Mouse (Mus musculus): ENCODE results near the gene Adam1b. TPM values are rescaled to one million over a fixed set of nuclear protein-coding genes. Genes with fewer than 3 reads are reported as not detected.

Gene Adam1b
- polyA plus RNA-seq, 1 experiment: not detected

GRCm38 (mm10) chr5:121454503-121454782, 48.8 kb downstream of the Adam1b start:
- no peak for DNase-seq (ENCODE audit: low read depth)

GRCm38 (mm10) chr5:121453743-121454502, 49.3 kb downstream of the Adam1b start:
- no peak for DNase-seq (ENCODE audit: low read depth)
- no peak for TF ChIP-seq POLR2A (IDR thresholded peaks at IDR 0.05; ENCODE audit: borderline replicate concordance, extremely low read depth, insufficient read depth, insufficient read length, poor library complexity, severe bottlenecking)
- no peak for TF ChIP-seq CTCF (IDR thresholded peaks at IDR 0.05; ENCODE audit: borderline replicate concordance, extremely low read depth, insufficient read depth, insufficient read length)

More at GRCm38 (mm10) chr5:121454503-121454782, 48.8 kb downstream of the Adam1b start:
- TF ChIP-seq CTCF (IDR thresholded peaks at IDR 0.05; ENCODE audit: borderline replicate concordance, extremely low read depth, insufficient read depth, insufficient read length): no peak
- TF ChIP-seq POLR2A (IDR thresholded peaks at IDR 0.05; ENCODE audit: borderline replicate concordance, extremely low read depth, insufficient read depth, insufficient read length, poor library complexity, severe bottlenecking): no peak

- no peak for DNase-seq (ENCODE audit: low read depth)
- TF ChIP-seq POLR2A (IDR thresholded peaks at IDR 0.05; ENCODE audit: borderline replicate concordance, extremely low read depth, insufficient read depth, insufficient read length, poor library complexity, severe bottlenecking) (no peak), CTCF (IDR thresholded peaks at IDR 0.05; ENCODE audit: borderline replicate concordance, extremely low read depth, insufficient read depth, insufficient read length) (no peak)
Observed at GRCm38 (mm10) chr5:121452906-121453305, 50.3 kb downstream of the Adam1b start.

- peak; percentile 98 for DNase-seq (ENCODE audit: low read depth)
- TF ChIP-seq CTCF (IDR thresholded peaks at IDR 0.05; ENCODE audit: borderline replicate concordance, extremely low read depth, insufficient read depth, insufficient read length) (no peak), POLR2A (IDR thresholded peaks at IDR 0.05; ENCODE audit: borderline replicate concordance, extremely low read depth, insufficient read depth, insufficient read length, poor library complexity, severe bottlenecking) (peak; percentile 94)
Observed at GRCm38 (mm10) chr5:121452026-121452869, 51.0 kb downstream of the Adam1b start, which contains the start of gene Erp29. TSS of gene Erp29 (minus strand) at chr5:121452506.

GRCm38 (mm10) chr5:121451644-121452025, 51.6 kb downstream of the Adam1b start, which contains the start of gene Tmem116:
TSS of gene Tmem116 (plus strand) at chr5:121451893.
- TF ChIP-seq CTCF (IDR thresholded peaks at IDR 0.05; ENCODE audit: borderline replicate concordance, extremely low read depth, insufficient read depth, insufficient read length): no peak
- no peak for TF ChIP-seq POLR2A (IDR thresholded peaks at IDR 0.05; ENCODE audit: borderline replicate concordance, extremely low read depth, insufficient read depth, insufficient read length, poor library complexity, severe bottlenecking)
- DNase-seq (ENCODE audit: low read depth): peak; percentile 55

GRCm38 (mm10) chr5:121451203-121451602, 52.0 kb downstream of the Adam1b start:
- TF ChIP-seq CTCF (IDR thresholded peaks at IDR 0.05; ENCODE audit: borderline replicate concordance, extremely low read depth, insufficient read depth, insufficient read length) (no peak), POLR2A (IDR thresholded peaks at IDR 0.05; ENCODE audit: borderline replicate concordance, extremely low read depth, insufficient read depth, insufficient read length, poor library complexity, severe bottlenecking) (no peak)
- no peak for DNase-seq (ENCODE audit: low read depth)

GRCm38 (mm10) chr5:121450476-121450875, 52.8 kb downstream of the Adam1b start:
- no peak for DNase-seq (ENCODE audit: low read depth)
- no peak for TF ChIP-seq CTCF (IDR thresholded peaks at IDR 0.05; ENCODE audit: borderline replicate concordance, extremely low read depth, insufficient read depth, insufficient read length)
- no peak for TF ChIP-seq POLR2A (IDR thresholded peaks at IDR 0.05; ENCODE audit: borderline replicate concordance, extremely low read depth, insufficient read depth, insufficient read length, poor library complexity, severe bottlenecking)

Other genes with a start within 250 kb of the Adam1b start
- 157 and 195 TPM in 2 replicates for gene Trafd1, start 117.8 kb downstream of the Adam1b start, polyA plus RNA-seq (2012; rRNA removed)
- 29.7 and 30.1 TPM in 2 replicates for gene Naa25, start 105.5 kb downstream of the Adam1b start, polyA plus RNA-seq (2012; rRNA removed)
- gene Tmem116, start 51.5 kb downstream of the Adam1b start, polyA plus RNA-seq (2012; rRNA removed): 1.8 TPM in 2 replicates
- gene Erp29, start 50.9 kb downstream of the Adam1b start, polyA plus RNA-seq (2012; rRNA removed): 110 and 121 TPM in 2 replicates
- 34.1 and 38.2 TPM in 2 replicates for gene Adam1a, start 42.0 kb upstream of the Adam1b start, polyA plus RNA-seq (2012; rRNA removed)
- gene Gm42878, start 42.0 kb upstream of the Adam1b start, polyA plus RNA-seq (2012; rRNA removed): 0.14 and 0.39 TPM in 2 replicates
- gene Mapkapk5, start 42.5 kb upstream of the Adam1b start, polyA plus RNA-seq (2012; rRNA removed): 99.8 and 103 TPM in 2 replicates
- gene Aldh2, start 90.4 kb upstream of the Adam1b start, polyA plus RNA-seq (2012; rRNA removed): 141 and 169 TPM in 2 replicates
- gene Acad12, start 115.5 kb upstream of the Adam1b start, polyA plus RNA-seq (2012; rRNA removed): 1.5 and 1.8 TPM in 2 replicates
- 1.8 and 2.8 TPM in 2 replicates for gene Acad10, start 157.1 kb upstream of the Adam1b start, polyA plus RNA-seq (2012; rRNA removed)
- 31.4 and 41.5 TPM in 2 replicates for gene Brap, start 157.1 kb upstream of the Adam1b start, polyA plus RNA-seq (2012; rRNA removed)
- gene Atxn2, start 207.9 kb upstream of the Adam1b start, polyA plus RNA-seq (2012; rRNA removed): 156 and 226 TPM in 2 replicates

All from brain, embryonic 14.5 days (tissue).